Mouse (Mus musculus) gastrocnemius, postnatal 10 days (tissue): ENCODE results near the gene Alox12b. TPM values are rescaled to one million over a fixed set of nuclear protein-coding genes. Genes with fewer than 3 reads are reported as not detected.

Experiments
- DNase-seq: peaks from one replicate; pipeline ENCODE4 v3.0.0; 2021; ENCODE audit warnings: mixed read lengths
- total RNA-seq, 2 experiments: library from RNA; stranded (reverse); gene quantifications; 2 replicates each; pipeline ENCODE4 v1.2.3; 2021

Gene Alox12b
- total RNA-seq, 2 experiments from 2014 or later: not detected

- DNase-seq: peak; percentile 89
Observed at GRCm38 (mm10) chr11:69123693-69124497, 32.9 kb upstream of the Alox12b start.

GRCm38 (mm10) chr11:69124498-69124847 lies 32.3 kb upstream of the Alox12b start:
- DNase-seq: peak; percentile 51

- DNase-seq: peak; percentile 66
Observed at GRCm38 (mm10) chr11:69125041-69125851, 31.5 kb upstream of the Alox12b start.

GRCm38 (mm10) chr11:69125852-69125918 lies 31.1 kb upstream of the Alox12b start, which contains the start of gene Aloxe3:
TSS of gene Aloxe3 (plus strand) at chr11:69125896.
- DNase-seq: no peak

- DNase-seq: no peak
Observed at GRCm38 (mm10) chr11:69125919-69126705, 30.7 kb upstream of the Alox12b start.

- no peak for DNase-seq
Observed at GRCm38 (mm10) chr11:69126706-69127095, 30.1 kb upstream of the Alox12b start.

GRCm38 (mm10) chr11:69128426-69129122 lies 28.2 kb upstream of the Alox12b start:
- no peak for DNase-seq

GRCm38 (mm10) chr11:69133566-69133922 lies 23.2 kb upstream of the Alox12b start:
- DNase-seq: no peak

GRCm38 (mm10) chr11:69133923-69134621 lies 22.7 kb upstream of the Alox12b start:
- DNase-seq: peak; percentile 39

- no peak for DNase-seq
Observed at GRCm38 (mm10) chr11:69134622-69134968, 22.2 kb upstream of the Alox12b start.

- DNase-seq: no peak
Observed at GRCm38 (mm10) chr11:69135361-69135760, 21.4 kb upstream of the Alox12b start.

- DNase-seq: no peak
Observed at GRCm38 (mm10) chr11:69147546-69147945, 9.2 kb upstream of the Alox12b start.

- no peak for DNase-seq
Observed at GRCm38 (mm10) chr11:69148451-69148960, 8.3 kb upstream of the Alox12b start.

- peak; percentile 60 for DNase-seq
Observed at GRCm38 (mm10) chr11:69149728-69150127, 7.1 kb upstream of the Alox12b start.

GRCm38 (mm10) chr11:69150444-69150843 lies 6.3 kb upstream of the Alox12b start:
- DNase-seq: peak; percentile 74

GRCm38 (mm10) chr11:69151004-69151403 lies 5.8 kb upstream of the Alox12b start:
- DNase-seq: no peak

GRCm38 (mm10) chr11:69153831-69154230 lies 3.0 kb upstream of the Alox12b start:
- no peak for DNase-seq

- no peak for DNase-seq
Observed at GRCm38 (mm10) chr11:69155351-69155750, 1.4 kb upstream of the Alox12b start.

- DNase-seq: no peak
Observed at GRCm38 (mm10) chr11:69169313-69169712, 12.5 kb downstream of the Alox12b start.

GRCm38 (mm10) chr11:69171626-69172025 lies 14.8 kb downstream of the Alox12b start:
- DNase-seq: peak; percentile 86

GRCm38 (mm10) chr11:69172606-69173005 lies 15.8 kb downstream of the Alox12b start:
- no peak for DNase-seq

- DNase-seq: no peak
Observed at GRCm38 (mm10) chr11:69174722-69175121, 17.9 kb downstream of the Alox12b start.
